Mouse (Mus musculus): ENCODE results near the gene Hddc3. TPM values are rescaled to one million over a fixed set of nuclear protein-coding genes. Genes with fewer than 3 reads are reported as not detected.

Gene Hddc3
- polyA plus RNA-seq, 1 experiment from 2014 or later = 20.2 TPM

- no peak for TF ChIP-seq CTCF (IDR thresholded peaks at IDR 0.05; ENCODE audit: low read depth)
- Histone ChIP-seq H3K27me3 (ENCODE audit: insufficient read depth, low read length) (no peaks in the 10 kb centered on the region), H3K4me2 (ENCODE audit: low read length) (no peak overlapping the region), H3K9me3 (replicated peaks; ENCODE audit: low read length) (no peaks in the 10 kb centered on the region), H3K4me1 (replicated peaks; ENCODE audit: insufficient read depth, low read length) (peaks cover 18% of the 10 kb centered on the region), H3K27ac (no peak overlapping the region), H3K9ac (ENCODE audit: low read depth, low read length) (no peak overlapping the region), H3K4me3 (replicated peaks; ENCODE audit: low read depth, low read length) (no peak overlapping the region), H3K36me3 (ENCODE audit: insufficient read depth, low read length) (peaks cover 31% of the 10 kb centered on the region)
- ATAC-seq (replicated peaks; ENCODE audit: low FRiP score, low read depth) = no peak
- no peak for DNase-seq (ENCODE audit: low spot score)
- 93% methylated on average over 9 of the region's 9 CpGs for WGBS
These were observed 55.1 kb downstream of the Hddc3 start for GRCm38 (mm10) chr7:80397986-80398385.

GRCm38 (mm10) chr7:80398654-80399444 is 55.9 kb downstream of the Hddc3 start:
- no peak overlapping the region for H3K4me2 ChIP-seq (ENCODE audit: low read length)
- ATAC-seq (replicated peaks; ENCODE audit: low FRiP score, low read depth) (no peak), DNase-seq (ENCODE audit: low spot score) (no peak)
- H3K9ac ChIP-seq (ENCODE audit: low read depth, low read length) = no peak overlapping the region
- WGBS = 83% methylated on average over 9 of the region's 9 CpGs
- no peak overlapping the region for H3K4me3 ChIP-seq (replicated peaks; ENCODE audit: low read depth, low read length)
- peaks cover 18% of the 10 kb centered on the region for H3K4me1 ChIP-seq (replicated peaks; ENCODE audit: insufficient read depth, low read length)
- H3K36me3 ChIP-seq (ENCODE audit: insufficient read depth, low read length) = peaks cover 28% of the 10 kb centered on the region
- H3K9me3 ChIP-seq (replicated peaks; ENCODE audit: low read length) = no peaks in the 10 kb centered on the region
- no peak overlapping the region for H3K27ac ChIP-seq
- no peak for TF ChIP-seq CTCF (IDR thresholded peaks at IDR 0.05; ENCODE audit: low read depth)
- no peaks in the 10 kb centered on the region for H3K27me3 ChIP-seq (ENCODE audit: insufficient read depth, low read length)

GRCm38 (mm10) chr7:80400099-80400498 is 57.2 kb downstream of the Hddc3 start:
- WGBS = 36% methylated on average over 5 of the region's 5 CpGs
- Histone ChIP-seq H3K9ac (ENCODE audit: low read depth, low read length) (no peak overlapping the region), H3K4me3 (replicated peaks; ENCODE audit: low read depth, low read length) (no peak overlapping the region), H3K27me3 (ENCODE audit: insufficient read depth, low read length) (no peaks in the 10 kb centered on the region), H3K27ac (peak overlapping the region; percentile 56; the same call in 1 of the 2 replicates), H3K36me3 (ENCODE audit: insufficient read depth, low read length) (peaks cover 25% of the 10 kb centered on the region), H3K4me2 (ENCODE audit: low read length) (peak overlapping the region; percentile 91; the same call in 1 of the 2 replicates), H3K4me1 (replicated peaks; ENCODE audit: insufficient read depth, low read length) (peaks cover 18% of the 10 kb centered on the region), H3K9me3 (replicated peaks; ENCODE audit: low read length) (no peaks in the 10 kb centered on the region)
- no peak for ATAC-seq (replicated peaks; ENCODE audit: low FRiP score, low read depth)
- peak; percentile 41 for TF ChIP-seq CTCF (IDR thresholded peaks at IDR 0.05; ENCODE audit: low read depth)
- DNase-seq (ENCODE audit: low spot score) = peak; percentile 51

Other genes with a start within 250 kb of the Hddc3 start
- 630 and 689 TPM in 2 replicates for gene Idh2, start 227.7 kb upstream of the Hddc3 start, polyA plus RNA-seq (2015; fragmentation: Nextera tagmentation; extraction: Ambion mirVana)
- 20.7 and 21.2 TPM in 2 replicates for gene Sema4b, start 156.3 kb upstream of the Hddc3 start, polyA plus RNA-seq (2015; fragmentation: Nextera tagmentation; extraction: Ambion mirVana)
- 165 and 188 TPM in 2 replicates for gene Cib1, start 110.3 kb upstream of the Hddc3 start, polyA plus RNA-seq (2015; fragmentation: Nextera tagmentation; extraction: Ambion mirVana)
- 2.1 and 2.9 TPM in 2 replicates for gene Gdpgp1, start 110.2 kb upstream of the Hddc3 start, polyA plus RNA-seq (2015; fragmentation: Nextera tagmentation; extraction: Ambion mirVana)
- 1.0 and 1.1 TPM in 2 replicates for gene Ttll13, start 96.7 kb upstream of the Hddc3 start, polyA plus RNA-seq (2015; fragmentation: Nextera tagmentation; extraction: Ambion mirVana)
- gene Ngrn, start 81.9 kb upstream of the Hddc3 start, polyA plus RNA-seq (2015; fragmentation: Nextera tagmentation; extraction: Ambion mirVana) = 48.9 and 50.6 TPM in 2 replicates
- gene Vps33b, start 73.5 kb upstream of the Hddc3 start, polyA plus RNA-seq (2015; fragmentation: Nextera tagmentation; extraction: Ambion mirVana) = 4.9 and 5.7 TPM in 2 replicates
- gene Prc1, start 48.7 kb upstream of the Hddc3 start, polyA plus RNA-seq (2015; fragmentation: Nextera tagmentation; extraction: Ambion mirVana) = 53.8 and 59.6 TPM in 2 replicates
- 3.7 and 4.3 TPM in 2 replicates for gene Rccd1, start 18.6 kb upstream of the Hddc3 start, polyA plus RNA-seq (2015; fragmentation: Nextera tagmentation; extraction: Ambion mirVana)
- 28.2 and 29.7 TPM in 2 replicates for gene Unc45a, start 2.1 kb upstream of the Hddc3 start, polyA plus RNA-seq (2015; fragmentation: Nextera tagmentation; extraction: Ambion mirVana)
- 7.3 and 8.8 TPM in 2 replicates for gene Man2a2, start 28.3 kb downstream of the Hddc3 start, polyA plus RNA-seq (2015; fragmentation: Nextera tagmentation; extraction: Ambion mirVana)
- gene Fes, start 44.8 kb downstream of the Hddc3 start, polyA plus RNA-seq (2015; fragmentation: Nextera tagmentation; extraction: Ambion mirVana) = 12.4 and 12.5 TPM in 2 replicates
- gene Furin, start 62.3 kb downstream of the Hddc3 start, polyA plus RNA-seq (2015; fragmentation: Nextera tagmentation; extraction: Ambion mirVana) = 20.8 and 22.9 TPM in 2 replicates
- 6.7 and 8.5 TPM in 2 replicates for gene Blm, start 192.0 kb downstream of the Hddc3 start, polyA plus RNA-seq (2015; fragmentation: Nextera tagmentation; extraction: Ambion mirVana)

Data from kidney, postnatal 0 days (tissue).